Mouse (Mus musculus): Measurements from ENCODE around the gene Trim47.

Gene Trim47

GRCm38 (mm10) chr11:116127156-116127980 is at the start of gene Trim47:
TSS of gene Trim47 (minus strand) at chr11:116127210.
- DNase-seq: peak; percentile 83

- DNase-seq: no peak
Observed at GRCm38 (mm10) chr11:116176010-116176409, 49.0 kb upstream of the Trim47 start.

DNA sequence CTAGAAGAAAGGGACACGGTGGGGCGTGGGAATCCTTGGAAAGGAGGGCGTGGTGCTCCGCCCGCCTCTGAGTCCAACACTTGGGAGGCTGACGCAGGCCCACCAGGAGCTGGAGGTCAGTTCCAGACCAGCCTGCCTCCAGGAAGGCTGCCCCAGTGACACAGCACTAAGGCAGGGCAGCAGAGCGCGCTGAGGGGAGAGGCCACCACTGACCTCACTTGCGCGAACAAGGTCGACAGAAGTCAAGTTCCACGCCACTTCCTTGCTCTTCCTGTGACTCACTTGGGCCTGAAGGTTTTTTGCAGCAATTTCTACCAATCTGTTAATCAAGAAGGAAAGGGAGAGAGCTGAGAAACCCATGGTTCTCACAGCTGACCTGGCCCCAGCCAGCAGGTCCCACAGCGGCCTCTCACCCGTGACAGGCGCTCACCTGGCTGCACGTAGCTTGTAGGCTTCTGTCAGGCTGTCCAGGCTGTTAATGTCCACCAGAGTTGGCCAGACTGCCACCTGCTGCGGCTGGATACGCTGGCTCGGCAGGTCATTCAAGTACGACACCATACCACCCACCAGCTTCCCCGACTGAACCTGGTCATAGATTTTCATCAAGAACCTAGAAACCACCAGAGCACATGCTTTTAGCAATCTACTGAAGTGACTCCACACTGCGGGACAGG is 47.9 kb upstream of the Trim47 start:
- DNase-seq: no peak

DNA sequence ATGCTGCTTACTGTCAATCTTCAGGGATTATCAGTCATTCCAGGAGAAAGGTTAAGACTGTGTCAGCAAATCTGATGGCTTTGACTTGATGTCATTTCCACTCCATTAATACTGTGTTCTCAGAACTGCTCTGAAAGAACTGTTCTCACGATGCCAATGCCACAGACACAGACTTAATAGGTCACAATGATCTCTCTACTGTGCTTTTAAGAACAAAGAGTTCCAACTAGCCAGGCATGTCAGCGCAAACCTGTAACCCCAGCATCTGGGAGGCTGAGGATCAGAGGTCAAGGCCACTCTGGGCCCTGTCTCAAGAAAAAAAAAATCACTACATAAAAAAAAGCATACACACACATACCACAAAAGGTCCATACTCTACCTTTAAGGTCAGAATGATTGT is 44.9 kb upstream of the Trim47 start:
- no peak for DNase-seq

DNA sequence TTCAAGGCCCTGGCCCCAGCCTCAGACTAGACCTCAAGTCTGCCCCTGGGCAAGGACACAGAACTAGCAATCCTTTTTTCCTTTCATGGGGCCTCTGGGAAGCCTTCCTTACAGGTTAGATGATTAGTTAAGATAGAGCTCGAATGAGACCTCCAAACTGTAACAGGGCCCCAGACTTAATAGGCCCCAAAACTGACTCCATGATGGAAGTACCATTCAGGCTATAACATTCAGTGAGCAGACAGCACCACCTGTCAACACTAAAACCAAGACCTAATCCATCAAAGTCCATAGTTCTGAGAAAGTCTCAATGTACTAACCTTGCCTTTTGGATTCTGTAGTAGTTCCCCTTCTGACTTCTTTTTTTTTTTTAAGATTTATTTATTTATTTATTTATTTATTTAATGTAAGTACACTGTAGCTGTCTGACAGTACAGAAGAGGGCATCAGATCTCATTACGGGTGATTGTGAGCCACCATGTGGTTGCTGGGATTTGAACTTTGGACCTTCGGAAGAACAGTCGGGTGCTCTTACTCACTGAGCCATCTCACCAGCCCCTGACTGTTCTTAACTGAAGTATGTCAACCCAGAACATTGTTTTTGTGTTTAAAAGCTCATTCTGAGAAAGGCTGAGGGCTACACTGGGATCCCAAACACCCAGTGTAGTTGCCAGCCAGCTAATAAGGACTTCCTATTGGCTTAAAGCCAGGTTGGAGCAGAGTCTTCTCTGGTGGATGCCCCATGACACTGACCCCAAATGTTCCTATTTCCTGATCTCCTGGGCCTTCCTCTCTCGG is 43.2 kb upstream of the Trim47 start:
- no peak for DNase-seq

GRCm38 (mm10) chr11:116169214-116169613 is 42.2 kb upstream of the Trim47 start:
- DNase-seq: no peak

DNA sequence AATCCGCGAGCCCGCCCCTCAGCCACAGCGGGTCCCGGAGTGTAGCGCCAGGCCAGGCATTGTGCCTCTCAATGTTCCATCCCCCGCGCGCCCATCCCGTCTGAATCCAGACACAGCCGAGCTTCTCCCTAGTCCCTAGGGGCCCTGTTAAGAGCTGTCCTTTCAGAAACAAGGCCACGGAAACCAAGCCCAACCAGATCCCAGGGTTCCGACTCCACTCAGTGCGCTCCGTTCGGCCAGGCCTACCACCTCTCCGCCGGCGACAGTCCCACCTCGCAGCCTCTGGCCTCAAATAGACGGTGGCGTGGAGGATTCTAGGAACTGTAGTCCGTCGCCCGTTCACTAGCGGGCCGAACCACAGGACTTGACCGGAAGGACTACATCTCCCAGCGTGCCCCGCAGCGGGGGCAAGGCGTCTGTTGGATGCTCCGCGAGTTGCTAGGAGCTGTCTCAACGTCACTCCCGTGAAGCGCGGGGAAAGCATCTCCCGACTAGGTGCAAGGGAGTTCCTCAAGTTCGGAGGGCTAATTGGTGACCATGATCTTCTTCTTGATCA is 41.0 kb upstream of the Trim47 start, which contains the start of gene Fbf1:
Gene Fbf1, minus strand, starts transcription at position 283 of the 556 bp plus-strand sequence.
- DNase-seq: peak; percentile 99

DNA sequence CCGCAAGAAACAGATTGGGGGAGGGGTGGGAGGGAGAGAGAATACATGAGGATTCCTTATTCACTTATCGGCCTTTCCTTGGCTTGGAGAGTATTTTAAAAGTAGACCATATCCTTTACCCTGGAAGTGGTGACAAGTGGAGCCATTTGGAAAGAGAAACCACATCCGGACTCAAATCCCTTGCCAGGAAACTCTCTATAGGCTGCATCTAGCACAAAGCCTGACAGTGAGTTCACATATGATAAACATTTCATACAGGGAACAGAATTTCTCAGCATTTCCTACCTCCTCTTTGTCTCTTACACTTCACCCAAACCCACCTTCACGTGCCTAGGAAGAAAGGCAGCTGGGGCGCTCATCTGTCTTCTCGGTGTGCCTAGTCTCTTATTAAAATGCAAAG is 40.2 kb upstream of the Trim47 start:
- DNase-seq: peak; percentile 32

DNA sequence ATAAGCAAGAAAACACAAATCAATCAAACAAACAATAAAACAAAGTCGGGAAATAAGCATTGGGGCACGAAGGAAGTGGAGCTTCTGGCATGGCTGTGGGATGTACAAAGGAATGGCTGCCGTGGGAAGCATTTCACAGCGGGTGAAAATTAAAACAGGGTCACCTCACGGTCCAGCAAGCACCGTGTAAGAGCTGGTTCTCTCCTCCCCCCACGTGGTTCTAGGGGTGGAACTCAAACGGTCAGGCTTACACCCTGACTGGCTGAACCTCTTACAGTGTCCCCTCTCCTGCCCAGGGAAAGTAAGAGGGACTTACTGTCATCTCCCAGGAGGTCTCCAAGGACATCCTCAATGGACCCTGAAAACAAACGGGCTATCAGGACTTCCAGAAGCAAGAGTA is 36.0 kb upstream of the Trim47 start:
- peak; percentile 26 for DNase-seq

GRCm38 (mm10) chr11:116162146-116162545 is 35.1 kb upstream of the Trim47 start:
- DNase-seq: no peak

DNA sequence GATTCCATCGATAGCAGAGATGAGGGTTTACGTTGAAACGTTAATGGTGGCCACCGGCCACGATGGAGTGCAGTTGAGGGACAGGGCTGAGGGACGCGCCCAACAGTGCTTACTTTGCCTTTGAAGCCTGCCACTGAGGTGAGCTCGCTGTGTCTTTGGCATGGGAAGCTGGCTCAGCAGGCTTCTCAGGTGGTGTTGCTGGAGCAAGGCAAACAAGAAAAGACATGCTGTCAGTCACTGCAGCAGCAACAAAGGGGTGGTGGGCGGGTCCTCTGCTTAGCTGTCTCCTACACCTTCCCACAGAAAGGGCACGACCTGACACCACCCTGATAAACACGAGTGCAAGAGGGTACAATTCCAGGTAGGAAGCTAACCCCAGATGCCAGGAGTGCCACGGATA is 34.3 kb upstream of the Trim47 start:
- DNase-seq: no peak

DNA sequence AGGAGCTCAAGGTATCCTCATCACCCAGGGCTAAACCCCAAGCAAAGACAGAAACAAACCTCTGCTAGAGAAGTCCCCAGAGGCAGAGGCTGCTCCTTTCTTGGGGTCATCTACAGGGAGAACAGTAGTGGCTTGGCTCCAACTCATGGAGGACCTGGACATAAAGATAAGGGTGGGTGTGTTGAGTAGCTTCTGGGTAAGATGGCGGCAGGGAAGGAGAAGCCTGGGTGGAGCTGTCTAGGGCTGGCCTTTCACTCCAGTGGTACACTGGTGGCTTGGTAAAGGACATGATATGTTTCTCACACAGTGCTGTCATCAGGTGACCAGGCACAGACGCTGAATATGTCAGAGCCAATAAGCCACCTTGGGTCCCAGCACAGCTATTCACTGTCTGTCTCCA is 23.9 kb upstream of the Trim47 start:
- no peak for DNase-seq

DNA sequence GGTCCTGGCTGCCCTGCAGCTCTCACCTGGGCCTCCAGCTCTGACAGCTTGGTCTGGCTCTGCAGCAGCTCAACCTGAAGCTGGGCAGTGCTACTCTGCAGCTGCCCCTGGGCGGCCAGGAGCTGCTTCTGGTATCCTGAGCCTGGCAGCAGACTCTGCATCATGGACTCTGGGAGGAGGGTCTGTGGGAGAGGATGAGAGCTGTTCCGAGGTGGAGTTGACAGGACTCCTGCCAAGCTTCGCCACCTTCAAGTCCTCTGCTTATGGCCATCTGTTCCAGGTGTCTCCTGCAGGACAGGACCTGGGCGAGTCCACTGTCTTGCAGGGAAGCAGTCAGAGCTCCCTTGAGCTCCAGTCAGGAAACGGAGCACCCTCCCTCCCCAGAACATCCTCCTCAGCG is 22.3 kb upstream of the Trim47 start:
- no peak for DNase-seq

GRCm38 (mm10) chr11:116148761-116149221 is 21.8 kb upstream of the Trim47 start:
- DNase-seq: no peak

- DNase-seq: no peak
Observed at GRCm38 (mm10) chr11:116146294-116146985, 19.4 kb upstream of the Trim47 start.

GRCm38 (mm10) chr11:116145481-116146293 is 18.7 kb upstream of the Trim47 start:
- DNase-seq: no peak

DNA sequence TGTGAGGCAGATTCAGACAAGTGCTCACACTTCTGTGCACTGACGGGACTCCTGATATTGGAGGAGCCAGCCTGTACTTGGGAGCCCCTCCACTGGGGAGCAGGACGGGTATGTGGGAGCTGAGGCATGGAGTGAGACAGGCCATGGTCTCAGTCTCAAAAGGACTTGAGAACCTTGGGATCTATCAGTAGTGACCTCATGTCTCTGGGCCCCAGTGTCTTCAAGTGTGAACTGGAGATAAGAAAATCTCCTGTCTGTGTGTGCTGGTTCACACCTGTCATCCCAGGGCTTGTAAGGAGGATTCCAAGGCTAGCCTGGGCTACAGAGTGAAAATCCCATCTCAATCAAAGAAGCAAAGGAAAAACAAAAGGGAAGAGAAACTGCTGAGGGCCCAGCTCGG is 16.5 kb upstream of the Trim47 start:
- no peak for DNase-seq

- no peak for DNase-seq
Observed at GRCm38 (mm10) chr11:116142211-116142991, 15.4 kb upstream of the Trim47 start.

DNA sequence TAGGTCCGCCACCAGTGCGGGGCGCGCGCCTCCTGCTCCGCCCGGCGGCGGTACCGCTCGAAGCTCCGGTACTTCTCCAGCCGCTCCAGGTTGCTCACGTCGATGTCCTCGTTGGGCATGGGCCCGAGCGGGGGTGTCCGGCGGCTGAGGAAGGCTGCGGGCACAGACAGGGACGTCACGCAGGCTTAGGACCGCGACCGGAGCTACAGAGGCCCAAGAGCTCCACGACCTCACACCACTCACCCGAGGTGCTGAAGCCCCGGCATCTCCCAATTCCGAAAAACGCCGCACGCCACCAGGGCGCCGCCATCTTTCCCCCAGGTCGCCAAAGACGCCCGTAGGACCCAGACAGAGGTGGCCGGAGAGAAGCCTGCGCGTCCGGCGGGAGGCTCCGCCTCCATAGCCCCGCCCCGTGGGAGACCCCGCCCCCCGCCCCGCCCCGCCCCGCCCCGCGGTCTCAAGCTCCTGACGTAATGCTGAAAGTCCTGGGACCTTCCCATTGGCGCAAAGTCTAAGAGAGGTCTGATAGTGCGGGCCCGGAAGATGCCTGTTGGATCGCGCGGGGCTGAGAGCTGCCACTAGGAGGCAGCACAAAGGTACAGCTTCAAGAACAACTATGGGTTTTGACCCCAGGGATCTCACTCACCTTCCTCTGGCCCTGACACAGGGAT is 11.6 kb upstream of the Trim47 start, which contains the start of gene Mrpl38:
Gene Mrpl38, minus strand, starts transcription at position 401 of the 671 bp plus-strand sequence.
- DNase-seq: peak; percentile 96

- no peak for DNase-seq
Observed at GRCm38 (mm10) chr11:116138096-116138467, 11.1 kb upstream of the Trim47 start.

Data from embryo, embryonic 11 days (tissue).